Mouse (Mus musculus) T-helper 2 cell (primary cell): ENCODE results near the gene Rbms3.

ENCODE experiments used
- in situ Hi-C: fragments of 300-600 bp; cut with MboI, MseI; formaldehyde crosslinking; loops from one replicate; pipeline ENCODE4 v1.15.1; 2025; ENCODE audit warnings: high pct_unique_total_duplicates

Gene Rbms3

DNA sequence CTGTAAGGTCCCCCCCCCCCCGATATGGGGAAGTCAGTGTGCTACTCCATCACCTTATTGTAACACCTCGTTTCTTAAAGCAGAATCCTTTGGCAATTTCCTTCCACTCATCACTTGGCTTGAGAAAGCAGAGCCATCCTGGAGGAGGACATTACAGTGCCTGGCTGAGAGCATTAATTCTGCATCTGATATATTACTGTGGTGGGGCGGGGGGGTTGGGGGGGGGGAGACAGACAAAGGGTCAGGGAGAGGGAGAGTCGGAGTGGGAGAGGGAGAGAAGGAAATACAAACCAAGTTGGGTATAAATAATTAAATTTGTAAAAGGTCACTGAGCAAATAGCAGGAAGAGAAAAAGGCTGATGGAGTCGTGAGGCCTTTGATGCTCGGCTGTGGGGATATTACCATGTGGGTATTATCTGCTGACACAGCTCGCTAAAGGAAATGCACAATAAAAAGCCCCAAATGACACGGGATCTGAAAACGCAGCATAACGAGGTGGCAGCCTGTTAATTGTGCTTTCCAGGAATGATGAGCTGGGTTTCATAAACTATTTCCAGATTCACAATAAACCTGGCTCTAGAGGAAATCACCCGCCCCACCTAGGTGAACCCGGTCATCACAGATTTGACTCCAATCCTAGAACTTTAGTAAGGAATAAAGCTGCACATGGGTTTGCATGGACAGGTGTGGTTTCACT, 860.2 kb downstream of the Rbms3 start:
- in situ Hi-C loops, result no loop called here

DNA sequence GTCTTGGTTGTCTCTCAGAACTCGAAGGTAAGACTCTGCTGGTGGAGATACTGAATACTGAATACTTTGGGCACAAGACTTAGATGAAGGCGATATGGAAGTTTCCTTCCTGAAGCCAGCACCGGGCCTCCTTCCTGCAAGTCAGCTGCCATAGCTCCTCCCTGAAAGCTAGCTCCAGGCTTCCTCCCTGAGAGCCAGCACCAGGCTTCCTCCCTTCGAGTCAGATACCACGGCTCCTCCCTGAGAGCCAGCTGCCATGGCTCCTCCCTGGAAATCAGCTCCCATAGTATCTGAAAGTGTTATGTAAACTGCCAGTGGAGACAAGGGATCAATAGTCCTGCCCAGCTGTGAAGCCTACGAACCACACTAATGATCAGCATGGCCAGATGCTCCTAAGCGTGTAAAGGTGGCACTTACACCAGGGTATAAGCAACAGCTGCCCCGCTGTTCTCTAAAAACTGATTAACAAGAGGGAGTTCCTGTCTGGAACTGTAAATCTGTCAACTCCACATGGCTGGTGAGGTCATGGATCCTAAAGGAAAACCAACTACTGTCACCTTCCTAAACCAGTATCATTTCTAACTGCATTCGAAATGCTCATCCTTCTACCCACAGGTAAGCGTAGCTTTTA, 867.2 kb downstream of the Rbms3 start:
- in situ Hi-C loops, result no loop called here

DNA sequence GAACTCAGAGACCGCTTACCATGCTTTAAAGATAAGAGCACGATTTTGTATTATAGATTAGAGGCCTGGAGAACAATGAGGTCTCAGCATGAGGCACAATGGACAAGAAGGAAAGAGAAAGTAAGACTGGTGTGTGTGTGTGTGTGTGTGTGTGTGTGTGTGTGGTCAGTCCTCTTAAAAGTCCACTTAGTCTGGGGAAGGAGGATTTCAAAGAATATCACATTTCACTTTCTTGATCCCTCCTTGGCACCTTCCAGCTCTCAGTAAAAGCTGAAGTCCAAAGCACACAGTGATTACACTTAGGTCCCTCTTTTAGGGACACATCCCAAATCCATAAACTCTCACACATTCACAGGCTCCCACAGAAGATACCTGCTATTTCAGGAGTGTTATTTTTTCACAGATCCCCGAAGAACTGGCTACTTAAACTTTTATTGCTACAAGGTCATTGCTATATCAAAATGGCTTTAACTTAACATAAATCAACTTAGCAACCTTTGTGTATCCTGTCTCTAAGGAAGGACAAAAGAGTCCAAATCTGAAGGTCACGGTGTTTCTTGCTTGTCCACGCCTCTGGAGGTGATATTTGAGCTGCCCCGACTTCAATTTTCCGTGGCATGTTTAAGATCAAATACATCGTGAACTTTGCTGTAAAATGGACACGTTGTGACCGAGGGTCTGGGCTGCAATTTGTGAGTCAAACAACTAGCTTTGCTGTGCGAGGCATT, 880.7 kb downstream of the Rbms3 start:
- in situ Hi-C loops, result no loop called here

DNA sequence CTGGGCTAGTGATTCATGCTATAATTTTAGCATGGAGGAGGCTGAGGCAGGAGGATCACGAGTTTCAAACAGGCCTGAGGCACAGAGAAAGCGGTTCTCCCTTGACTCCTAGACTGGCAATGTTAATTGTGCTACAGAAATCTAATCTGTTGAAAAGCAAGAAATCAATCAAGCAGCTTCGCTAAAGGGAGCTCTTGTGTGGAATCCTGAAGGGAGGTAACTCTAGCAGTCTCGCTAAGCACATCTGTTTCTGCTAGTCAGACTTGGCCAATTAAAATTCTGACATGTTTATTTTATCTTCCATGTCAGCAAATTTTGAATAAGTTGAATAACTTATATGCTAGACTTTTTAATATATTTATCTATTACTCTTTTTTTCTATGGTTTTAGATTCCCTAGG, 881.4 kb downstream of the Rbms3 start:
- in situ Hi-C loops, result no loop called here

DNA sequence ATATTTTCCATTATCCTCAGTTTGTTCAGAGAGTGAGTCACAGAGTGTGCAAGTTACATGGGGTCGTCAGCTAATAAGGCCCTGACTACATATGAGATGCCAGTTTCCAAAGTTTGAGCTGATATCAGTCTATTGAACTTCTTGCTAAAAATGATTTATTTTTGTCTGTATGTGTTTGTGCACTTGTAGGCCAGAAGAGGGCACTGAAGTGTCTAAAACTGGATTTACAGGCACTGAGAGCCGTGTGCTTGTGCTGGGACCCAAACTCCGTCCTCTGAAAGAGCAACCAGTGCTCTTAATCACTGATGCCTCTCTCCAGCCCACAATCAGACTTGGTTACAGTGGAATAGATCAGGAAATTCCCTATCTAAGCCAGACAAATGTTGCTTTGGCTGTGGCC, 882.8 kb downstream of the Rbms3 start:
- in situ Hi-C loops, result no loop called here

DNA sequence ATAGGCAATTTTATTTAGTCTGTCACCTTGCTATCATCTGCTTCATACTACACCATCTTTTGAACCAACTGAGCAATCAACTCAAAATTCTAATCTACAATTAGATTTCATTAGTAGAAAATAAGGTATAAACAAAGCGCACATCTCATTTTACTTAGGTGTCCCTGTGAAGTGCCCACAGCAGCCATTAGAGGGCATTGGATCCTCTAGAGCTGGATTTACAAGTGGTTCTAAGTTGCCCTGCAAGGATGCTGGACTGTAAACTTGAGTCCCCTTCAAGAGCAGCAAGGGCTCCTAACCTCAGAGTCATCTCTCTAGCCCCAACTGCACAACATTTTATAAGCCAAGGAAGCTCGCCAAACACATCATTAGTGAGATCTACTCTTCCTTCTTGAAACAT, 891.9 kb downstream of the Rbms3 start:
- in situ Hi-C loops, result no loop called here

DNA sequence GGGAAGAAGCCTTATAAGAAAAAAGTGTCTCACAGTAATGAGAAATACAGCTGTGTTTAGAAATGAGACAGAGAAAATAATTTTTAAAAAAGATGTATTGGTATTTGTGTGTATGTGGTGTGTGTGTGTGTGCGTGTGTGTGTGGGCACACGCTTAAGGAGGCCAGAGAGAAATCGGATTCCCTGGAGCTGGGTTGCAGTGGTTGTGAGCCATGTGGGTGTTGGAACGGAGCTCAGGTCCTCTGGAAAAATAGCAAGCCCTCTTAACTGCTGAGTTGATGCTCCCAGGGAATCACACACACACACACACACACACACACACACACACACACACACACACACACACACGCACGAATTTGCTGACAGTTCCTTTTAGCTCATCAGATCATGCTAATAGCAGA, 900.5 kb downstream of the Rbms3 start:
- in situ Hi-C loops, result no loop called here

DNA sequence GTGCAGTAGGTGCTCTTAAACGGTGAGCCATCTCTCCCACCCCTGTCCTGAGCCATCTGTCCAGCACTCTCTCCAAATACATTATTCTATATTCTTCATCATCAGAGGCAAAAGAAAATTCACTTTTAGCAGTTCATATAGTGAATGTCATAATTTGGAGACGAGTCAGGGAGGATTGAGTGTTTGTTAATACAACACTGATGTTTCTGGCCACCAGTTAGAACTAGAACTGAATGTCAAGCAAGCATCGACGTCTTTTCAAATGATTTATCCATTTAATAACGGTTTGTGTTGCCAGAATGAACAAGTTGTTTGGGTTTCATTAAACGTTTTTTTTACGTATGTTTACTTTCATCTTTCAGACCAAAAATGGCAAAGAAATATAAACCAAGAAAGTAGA, 901.1 kb downstream of the Rbms3 start:
- in situ Hi-C loops, result no loop called here

DNA sequence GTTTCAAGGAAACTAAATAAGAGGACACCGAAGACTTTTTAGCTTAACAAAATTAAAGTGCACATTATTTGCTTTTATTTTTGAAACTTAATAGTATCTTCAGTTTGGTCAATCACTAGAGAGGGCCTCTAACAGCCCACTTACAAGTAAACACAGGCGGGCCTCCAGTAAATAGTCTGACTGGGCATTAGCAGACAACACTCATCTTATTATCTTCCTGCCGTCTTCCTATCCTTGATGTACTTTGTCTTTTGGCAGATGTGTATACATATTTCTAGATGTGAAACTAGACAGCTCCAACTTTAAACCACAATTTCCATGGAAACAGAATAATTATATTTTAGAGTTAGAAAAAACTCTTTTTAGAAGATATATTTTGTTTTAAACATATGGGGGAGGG, 901.6 kb downstream of the Rbms3 start:
- in situ Hi-C loops, result no loop called here

DNA sequence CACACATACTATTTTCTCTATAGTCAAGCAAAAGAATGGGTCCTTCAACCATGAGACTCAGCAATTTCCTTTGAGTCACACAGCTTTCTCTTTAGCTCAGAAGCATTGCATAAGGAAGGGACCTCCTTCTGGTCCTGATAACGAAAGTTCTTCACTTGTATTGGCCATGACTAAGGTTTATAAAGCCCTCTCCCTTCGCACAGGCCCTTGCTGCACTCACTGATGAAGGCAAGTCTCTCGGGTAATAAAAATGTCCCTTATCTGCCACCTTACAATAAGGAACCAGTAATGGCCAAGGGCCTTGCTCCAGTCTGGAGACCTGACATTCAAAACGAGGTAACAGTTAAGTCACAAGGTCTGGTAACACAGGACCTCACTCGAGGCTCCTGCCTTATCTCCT, 905.1 kb downstream of the Rbms3 start:
- in situ Hi-C loops, result no loop called here

DNA sequence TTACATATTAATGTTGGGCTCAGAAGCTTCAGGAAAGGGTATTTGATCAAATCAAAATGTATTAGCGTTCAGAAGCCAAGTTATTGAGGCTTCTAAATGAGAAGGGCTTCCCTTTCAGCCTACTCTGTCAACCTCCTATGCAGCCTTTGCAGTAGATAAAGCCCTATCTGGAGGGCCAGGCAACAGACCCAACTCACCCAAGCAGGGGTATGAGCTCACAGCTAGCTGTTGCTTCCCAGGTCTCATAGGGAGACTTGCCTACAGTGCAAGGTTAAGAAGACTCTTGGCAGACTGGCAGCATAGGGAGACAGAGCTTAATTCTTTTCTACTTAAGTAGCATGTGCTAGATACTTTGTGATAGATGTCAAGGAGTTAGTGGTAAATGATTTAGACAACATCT, 926.6 kb downstream of the Rbms3 start:
- in situ Hi-C loops, result no loop called here

DNA sequence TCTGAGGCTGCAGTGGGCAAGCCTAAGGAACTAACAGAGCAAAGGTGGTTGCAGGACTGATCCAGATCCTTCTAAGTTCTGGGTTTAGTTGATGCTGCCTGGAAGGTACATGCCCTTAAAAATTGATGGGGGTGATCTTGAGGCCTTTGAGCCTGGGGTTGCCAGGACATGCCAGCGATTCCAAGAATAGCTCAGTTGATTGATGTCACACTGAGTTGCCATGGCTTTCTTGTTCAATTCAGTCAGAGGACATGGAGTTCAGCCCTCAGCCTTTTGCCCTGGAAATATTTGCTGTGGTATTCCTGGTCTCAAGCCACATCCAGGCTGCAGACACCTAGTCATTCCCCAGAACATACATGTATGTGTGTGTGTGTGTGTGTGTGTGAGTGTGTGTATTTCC, 927.1 kb downstream of the Rbms3 start:
- in situ Hi-C loops, result no loop called here

DNA sequence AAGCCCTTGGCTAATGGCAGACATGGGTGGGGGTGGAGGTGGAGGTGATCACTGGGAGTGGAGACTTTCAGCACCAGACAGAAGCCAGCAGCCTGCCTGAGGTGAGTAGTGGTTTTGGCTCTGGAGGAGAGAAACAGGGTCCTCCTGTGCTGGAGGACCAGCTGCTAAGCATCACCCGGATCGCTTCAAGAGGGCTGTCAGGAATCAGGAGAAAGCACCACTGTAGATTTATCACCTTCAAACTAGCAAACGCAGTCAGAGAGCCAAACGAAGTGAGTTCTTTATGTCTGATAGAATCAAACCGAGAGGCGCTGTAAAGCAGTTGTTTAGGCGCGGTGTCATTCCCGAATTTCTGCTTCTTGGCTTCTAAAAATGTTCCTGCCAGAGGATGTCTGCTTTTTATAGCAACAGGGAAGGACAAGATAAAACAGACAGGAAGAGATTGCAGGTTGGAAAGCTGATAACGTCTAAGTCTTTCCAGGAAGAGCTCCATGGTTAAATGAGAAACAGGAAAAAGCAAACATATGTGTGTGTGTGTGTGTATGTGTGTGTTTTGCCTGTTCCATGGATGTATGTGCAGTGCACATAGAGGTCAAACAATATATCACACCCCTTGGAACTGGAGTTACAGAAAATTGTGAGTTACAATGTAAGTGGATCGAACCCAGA, 928.1 kb downstream of the Rbms3 start:
- in situ Hi-C loops, result no loop called here

DNA sequence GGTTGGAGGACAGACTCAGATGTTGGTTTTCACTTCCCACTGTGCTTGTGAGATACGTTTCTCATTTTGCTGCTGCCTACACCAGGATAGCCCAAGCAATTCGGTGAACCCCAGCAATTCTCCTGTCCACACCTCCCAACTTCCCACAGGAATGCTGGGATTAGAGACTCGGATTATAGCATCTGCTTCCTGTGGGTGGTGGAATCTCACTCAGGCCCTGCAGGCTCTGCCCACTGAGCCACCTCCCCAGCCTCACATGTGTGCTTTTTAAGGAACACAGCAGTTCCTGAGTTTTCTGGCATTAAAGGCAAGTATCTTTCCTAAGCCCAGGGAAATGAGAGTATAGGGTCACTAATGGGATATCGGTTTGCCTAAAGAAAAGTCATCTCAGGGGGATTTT, 941.1 kb downstream of the Rbms3 start:
- in situ Hi-C loops, result no loop called here

DNA sequence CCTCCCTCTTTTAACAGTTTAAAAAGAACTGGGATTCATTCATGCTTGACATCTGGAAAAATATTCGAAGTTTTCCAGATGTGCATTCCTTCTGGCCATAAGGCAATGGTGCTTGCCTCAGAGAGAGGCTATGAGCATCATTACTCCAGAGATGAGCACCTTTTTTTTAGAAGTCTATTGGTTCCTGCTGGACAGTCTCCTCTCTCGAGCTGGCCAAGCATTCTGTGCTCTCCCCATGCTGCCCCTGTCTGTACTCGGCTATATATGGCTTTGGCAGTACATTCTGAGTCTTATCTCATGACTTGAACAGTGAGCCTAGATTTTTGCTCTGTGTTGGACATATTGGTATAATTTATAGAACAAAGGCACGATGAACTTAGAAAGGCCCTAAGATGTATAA, 952.6 kb downstream of the Rbms3 start:
- in situ Hi-C loops, result no loop called here

DNA sequence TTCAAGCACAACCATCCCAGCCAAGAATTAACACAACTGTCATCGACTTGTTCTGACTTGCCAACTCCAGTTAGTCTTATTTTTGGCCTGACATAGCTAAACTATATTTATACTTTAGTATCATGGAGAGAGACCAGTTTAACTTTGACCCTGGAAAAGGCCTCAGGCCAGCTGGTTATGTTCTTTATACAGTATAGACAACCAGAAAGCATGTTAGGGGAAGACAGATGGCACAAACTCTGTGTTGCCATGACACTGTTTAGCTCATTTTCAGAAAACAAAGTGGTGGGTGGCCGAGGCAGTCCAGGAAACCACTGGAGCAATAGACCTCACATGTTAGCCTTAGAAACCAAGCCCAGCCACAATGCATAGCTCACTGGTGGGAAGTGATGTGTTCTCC, 953.3 kb downstream of the Rbms3 start:
- in situ Hi-C loops, result no loop called here

DNA sequence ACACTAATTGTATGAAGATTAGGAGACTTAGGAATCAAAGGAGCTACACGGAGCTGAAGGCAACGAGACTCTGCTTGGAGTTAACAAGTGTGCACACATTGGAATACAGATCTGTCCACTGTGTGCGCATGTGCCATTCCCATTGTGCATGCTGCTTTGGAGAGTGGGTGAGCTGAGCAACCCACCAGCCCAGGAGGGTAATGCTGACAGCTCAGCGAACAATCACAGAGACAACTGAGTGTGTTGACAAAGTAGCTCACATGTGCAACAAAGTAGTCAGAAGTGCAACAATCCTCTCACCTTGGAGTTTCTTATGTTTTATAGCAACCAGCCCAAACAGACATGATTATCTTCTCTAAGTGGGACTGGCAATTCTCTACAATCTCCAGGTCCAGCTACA, 955.5 kb downstream of the Rbms3 start:
- in situ Hi-C loops, result no loop called here

DNA sequence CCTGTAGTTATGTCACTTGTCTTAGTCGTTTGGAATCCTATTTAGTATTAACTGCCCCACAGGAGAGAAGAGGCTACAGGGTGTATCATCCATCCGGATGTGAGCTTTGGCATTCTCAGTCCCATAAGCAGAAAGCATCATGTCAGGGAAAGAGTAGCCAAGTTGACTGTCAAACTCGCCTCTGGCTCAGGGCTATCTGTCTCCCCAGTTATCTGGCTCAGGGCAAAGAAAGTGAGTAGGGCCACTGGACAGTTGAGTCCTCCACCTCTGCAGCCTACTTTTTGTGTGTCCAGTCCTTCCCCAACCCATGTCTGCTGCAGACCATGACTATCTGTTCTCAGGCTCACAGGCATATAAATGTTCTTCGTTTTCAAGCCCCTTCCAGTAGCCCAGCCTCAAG, 968.7 kb downstream of the Rbms3 start:
- in situ Hi-C loops, result no loop called here

DNA sequence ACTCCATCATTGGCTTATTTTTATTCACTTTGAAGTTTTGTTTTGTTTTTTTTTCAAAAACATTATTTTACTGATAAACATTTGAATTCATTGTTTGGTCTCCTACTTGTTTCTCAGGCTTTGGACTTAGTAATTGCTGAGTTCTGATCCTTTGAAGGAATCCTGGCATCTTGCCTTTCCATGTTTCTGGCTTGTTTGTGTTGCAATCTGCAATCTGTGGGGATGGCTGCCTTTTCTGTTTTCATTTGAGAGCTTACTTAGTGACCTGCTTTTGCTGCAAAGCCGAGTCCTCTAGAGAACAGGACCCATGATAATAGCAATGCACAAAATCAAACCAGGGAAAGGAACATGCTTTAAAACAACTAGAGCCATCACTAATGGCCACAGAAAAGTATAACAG, 969.8 kb downstream of the Rbms3 start:
- in situ Hi-C loops, result no loop called here

DNA sequence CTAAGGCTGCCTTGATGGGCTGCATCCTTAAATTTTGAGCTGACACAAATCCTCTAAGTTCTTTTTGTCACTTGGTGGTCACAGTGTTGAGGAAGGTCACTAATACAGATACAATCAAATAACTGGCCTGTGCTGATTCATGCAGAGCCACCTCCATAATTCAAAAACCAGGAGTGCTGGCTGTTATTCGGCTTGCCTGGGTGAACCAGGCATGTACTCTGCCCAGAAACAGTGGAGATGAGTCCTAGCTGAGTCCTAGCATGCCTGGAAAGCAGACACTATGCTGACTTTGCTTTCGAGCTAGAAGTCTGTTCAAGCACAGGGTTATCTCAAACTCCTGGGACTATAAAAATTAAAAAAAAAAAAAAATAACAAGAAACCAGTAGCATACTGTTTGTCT, 972.6 kb downstream of the Rbms3 start:
- in situ Hi-C loops, result no loop called here

DNA sequence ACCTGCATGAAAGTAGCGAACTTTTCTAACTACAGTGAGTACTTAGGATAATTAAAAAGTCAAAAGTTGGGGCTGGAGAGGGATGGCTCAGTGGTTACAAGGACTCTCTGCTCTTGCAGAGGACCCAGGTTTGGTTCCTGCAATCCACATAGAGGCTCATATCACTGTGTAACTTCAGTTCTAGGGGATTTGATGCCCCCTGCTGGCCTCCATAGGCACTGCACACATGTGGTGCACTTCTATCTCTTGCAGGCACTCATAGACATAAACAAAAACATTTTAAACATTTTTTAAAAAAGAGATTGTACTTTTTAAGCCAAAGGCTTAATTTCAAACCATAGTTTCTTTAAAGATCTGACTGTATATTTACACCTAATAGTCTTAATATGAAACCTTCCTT, 978.3 kb downstream of the Rbms3 start:
- in situ Hi-C loops, result no loop called here

DNA sequence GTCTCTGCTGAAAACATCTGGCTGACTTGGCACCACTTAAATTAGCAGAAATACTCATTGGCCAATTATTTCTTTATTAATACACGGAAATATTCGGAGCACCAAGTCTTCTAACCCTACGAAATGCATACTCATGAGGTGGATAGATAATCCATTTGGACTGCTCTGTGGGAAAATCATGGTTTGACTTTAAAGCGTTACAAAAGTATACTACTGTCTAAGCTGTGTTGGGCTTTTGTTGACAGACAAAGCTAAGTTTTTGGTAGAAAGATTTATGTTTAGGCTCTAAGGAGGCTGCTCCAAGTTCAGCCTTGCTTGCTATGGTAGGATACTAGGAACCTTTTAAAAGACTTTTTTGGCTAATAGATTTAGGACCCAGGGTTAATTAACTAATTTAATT, 979.8 kb downstream of the Rbms3 start:
- in situ Hi-C loops, result no loop called here
